Mouse (Mus musculus) heart, adult 18-20 months (tissue): Measurements from ENCODE around the gene Fkbp6. TPM values are rescaled to one million over a fixed set of nuclear protein-coding genes. Genes with fewer than 3 reads are reported as not detected.
A peak's percentile ranks its signal among the peaks of the same experiment; 100 is the strongest.
"Not testable (repeated sequence)": the region's sequence is repeated elsewhere in the genome, so short reads cannot be mapped to it uniquely, and the experiment has no call there.

Experiments
- DNase-seq, 2 experiments: peaks; one replicate each; pipeline ENCODE4 v3.0.0; 2021 to 2022; ENCODE audit warnings: mixed read lengths in 1 of 2
- long read RNA-seq, 2 experiments: library from polyadenylated mRNA; stranded (forward); transcript quantifications; one replicate each; pipeline ENCODE4 v2.0.0; 2021
- total RNA-seq, 2 experiments: library from RNA; stranded (reverse); gene quantifications; 2 replicates each; pipeline ENCODE4 v1.2.3; 2021

The Fkbp6 gene
- total RNA-seq, result under 1 TPM; 0.36 to 0.57 TPM
- long read RNA-seq, experiment 1, result 0 reads
- long read RNA-seq, experiment 2, result 0 reads

GRCm38 (mm10) chr5:135349862-135350261, at the start of gene Fkbp6:
Gene Fkbp6, minus strand, starts transcription at chr5:135350044.
- DNase-seq, result no peak

- no peak for DNase-seq
Observed at GRCm38 (mm10) chr5:135399382-135399781, 49.5 kb upstream of the Fkbp6 start.

GRCm38 (mm10) chr5:135395826-135396225, 46.0 kb upstream of the Fkbp6 start:
- peak; percentile 32 to 48 for DNase-seq

DNA sequence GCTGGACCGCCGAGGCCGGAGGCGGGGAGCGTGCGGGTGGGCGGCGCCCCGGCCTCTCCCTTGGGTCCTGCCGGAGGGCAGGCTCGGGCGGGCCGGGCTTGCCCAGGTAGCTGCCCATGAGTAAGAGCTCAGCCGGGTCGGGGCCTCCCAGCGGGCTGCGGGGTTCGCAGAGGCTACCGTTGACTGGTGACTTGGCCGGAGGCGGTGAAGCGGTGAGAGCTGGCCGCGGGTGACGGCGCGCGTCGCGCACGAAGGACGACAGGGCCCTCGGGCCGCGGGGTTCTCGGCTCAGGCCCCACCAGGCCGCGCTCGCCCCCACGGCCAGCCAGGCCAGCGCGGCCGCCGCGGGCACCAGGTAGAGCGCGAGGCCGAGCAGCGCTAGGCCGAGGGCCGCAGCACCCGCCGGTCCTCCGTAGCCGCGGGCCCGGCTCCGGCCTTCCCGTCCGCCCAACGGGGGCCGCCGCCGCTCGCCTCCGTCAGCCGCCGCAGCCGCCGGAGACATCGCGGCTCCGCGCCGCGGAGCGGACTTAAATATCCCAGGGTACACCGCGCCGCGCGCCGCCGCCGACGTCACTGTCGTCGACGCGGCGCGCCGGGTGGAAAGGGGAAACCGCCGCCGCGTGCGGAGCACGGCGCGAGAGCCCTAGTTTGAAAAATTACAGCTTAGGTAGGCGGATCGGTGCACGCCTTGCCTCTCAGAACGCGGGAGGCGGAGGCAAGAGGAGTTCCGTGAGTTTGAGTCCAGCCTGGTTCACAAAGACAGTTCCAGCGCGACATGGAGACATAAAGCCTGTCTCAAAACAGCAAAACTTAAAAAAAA, 44.4 kb upstream of the Fkbp6 start, which contains the start of gene Pom121:
Pom121 (minus strand) TSS at position 543 of the 820 bp plus-strand sequence.
- peak; percentile 84 to 85 for DNase-seq

- no peak for DNase-seq
Observed at GRCm38 (mm10) chr5:135383771-135384170, 33.9 kb upstream of the Fkbp6 start.

GRCm38 (mm10) chr5:135382746-135383145, 32.9 kb upstream of the Fkbp6 start:
- no peak for DNase-seq

DNA sequence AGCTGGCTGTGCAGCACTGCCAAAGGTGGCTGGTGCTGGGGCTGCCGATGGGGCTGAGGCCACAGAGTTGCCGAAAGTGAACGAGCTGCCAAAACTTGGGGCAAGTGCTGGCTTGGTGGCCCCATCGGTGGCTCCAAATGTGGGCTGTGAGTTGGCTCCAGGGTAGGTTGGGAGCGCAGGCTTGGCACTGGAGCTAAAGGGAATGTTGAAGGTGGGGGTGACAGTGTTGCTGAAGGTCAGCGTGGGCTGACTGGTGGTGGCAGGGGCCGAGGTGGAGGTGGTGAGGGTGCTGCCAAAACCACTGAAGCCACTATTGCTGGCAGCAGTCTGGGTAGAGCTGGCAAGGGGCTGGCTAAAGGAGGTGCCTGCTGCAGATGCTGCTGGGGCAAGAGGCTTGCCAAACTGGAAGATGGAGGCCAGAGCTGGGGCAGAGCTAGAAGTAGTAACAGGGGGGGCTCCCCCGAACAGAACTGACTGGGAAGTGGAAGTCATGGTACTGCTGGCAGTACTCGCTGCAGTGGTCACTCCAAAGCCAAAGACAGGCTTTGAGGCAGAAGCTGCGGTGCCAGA, 31.6 kb upstream of the Fkbp6 start:
- peak; percentile 47 to 79 for DNase-seq

- no peak for DNase-seq
Observed at GRCm38 (mm10) chr5:135380681-135381080, 30.8 kb upstream of the Fkbp6 start.

DNA sequence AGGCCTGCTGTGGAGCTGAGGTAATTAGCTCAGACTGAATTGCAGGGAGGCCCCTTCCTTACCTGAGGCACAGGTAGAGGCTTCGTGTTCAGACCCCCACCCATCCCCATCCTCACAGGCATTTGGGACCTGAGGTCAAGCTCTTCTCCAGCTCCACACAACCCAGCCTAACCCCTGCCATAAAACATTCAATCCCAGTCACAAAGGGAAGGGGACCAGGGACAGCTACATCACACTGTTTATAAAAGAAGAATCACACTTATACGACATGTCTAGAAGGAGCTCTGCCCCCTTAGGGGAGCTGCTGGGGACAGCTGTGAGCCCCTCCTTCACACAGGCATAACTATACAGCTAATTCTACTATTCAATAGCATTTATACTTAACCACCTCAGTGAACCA, 26.5 kb upstream of the Fkbp6 start:
- DNase-seq, result no peak

GRCm38 (mm10) chr5:135375167-135375566, 25.3 kb upstream of the Fkbp6 start:
- peak; percentile 27 to 34 for DNase-seq

GRCm38 (mm10) chr5:135373601-135374000, 23.8 kb upstream of the Fkbp6 start:
- no peak for DNase-seq

DNA sequence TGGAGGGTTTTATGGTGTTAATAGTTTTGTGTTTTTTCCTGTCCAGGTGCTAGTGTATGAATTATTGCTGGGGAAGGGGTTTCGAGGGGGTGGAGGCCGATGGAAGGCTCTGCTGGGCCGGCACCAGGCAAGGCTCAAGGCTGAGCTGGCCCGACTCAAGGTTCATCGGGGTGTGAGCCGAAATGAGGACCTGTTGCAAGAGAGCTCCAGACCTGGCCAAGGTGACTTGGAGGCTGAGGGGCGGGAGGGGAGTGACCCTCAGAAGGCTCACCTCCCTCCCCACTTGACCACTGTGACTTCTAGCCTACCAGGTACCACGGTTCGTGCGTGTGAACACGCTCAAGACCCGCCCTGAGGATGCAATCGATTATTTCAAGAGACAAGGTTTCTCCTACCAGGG, 21.4 kb upstream of the Fkbp6 start:
- DNase-seq, result no peak

DNA sequence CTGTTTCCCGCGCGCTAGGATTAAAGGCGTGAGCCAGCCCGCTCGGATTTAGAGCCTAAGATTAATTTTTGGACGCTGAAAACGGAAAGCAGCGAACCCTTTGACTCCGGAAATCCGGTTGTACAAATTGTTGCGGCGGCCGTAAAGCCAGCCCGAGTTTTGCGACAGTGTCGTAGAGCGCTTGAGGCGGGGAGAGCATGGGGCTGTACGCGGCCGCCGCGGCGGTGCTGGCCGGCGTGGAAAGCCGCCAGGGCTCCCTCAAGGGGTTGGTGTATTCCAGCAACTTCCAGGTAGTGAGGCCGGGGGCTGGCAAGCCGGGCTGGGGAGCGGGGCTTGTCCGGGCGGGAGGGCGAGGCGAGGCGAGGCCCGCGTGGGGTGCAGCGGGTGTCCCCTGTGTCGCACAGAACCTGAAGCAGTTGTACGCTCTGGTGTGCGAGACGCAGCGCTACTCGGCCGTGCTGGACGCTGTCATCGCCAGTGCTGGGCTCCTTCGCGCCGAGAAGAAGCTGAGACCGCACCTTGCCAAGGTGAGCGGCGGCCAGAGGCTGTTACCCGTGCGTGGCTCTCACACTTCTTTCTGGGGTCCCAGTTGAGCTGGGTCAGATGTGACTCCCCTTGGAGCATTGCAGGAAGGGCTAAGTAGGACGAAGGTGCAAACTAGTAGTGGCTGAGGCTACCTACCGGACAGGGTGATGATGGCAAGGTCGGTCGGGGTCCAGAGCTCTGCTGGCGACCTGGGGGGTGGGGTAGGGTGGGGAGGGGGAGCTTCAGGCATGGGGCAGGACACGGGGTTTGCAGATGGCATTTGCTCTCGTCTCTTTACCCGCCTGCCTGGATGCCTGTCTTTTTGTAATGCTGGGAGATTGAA, 20.2 kb upstream of the Fkbp6 start, which contains the start of gene Nsun5:
Nsun5 (plus strand) TSS at position 167 of the 868 bp plus-strand sequence.
- DNase-seq, result peak; percentile 95 to 98

- not testable (repeated sequence) for DNase-seq
Observed at GRCm38 (mm10) chr5:135369196-135369595, 19.4 kb upstream of the Fkbp6 start.

DNA sequence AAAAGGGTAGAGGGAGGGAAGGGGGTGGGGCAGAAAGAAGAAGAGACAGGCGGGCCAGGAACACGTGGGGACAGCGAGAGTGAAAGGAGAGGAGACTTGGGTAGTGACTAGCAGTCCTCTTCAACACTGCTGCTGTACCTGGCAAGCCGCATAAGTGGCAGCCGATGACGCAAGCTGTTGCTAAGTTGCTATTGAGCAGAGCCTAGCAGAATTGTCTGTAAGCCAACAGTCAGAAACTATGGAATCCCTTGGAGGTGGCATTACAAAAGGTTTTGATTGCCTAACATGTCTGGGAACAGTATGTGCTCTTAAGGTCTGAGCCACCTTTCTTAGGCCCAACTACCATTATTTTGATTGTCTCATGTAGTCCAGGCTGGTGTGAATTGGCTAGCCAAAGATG, 18.5 kb upstream of the Fkbp6 start:
- no peak for DNase-seq

DNA sequence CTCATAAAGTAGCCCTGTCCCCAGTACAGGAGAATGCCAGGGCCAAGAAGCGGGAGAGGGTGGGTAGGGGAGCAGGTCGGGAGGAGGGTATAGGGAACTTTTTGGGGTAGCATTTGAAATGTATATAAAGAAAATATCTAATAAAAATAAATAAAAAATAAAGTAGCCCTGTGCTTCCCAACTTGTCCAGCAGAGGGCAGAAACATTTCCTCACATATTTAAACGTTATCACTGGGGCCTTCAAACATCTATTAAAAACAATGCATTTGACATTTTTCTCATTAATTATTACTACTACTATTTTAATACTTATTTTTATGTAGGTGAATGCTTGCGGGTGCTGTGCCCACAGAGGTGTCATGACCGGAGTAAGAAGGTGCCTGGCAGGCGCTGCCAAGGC, 18.0 kb upstream of the Fkbp6 start:
- DNase-seq, result peak in 1 of 2 experiments; percentile 36

GRCm38 (mm10) chr5:135363540-135363939, 13.7 kb upstream of the Fkbp6 start:
- DNase-seq, result no peak

DNA sequence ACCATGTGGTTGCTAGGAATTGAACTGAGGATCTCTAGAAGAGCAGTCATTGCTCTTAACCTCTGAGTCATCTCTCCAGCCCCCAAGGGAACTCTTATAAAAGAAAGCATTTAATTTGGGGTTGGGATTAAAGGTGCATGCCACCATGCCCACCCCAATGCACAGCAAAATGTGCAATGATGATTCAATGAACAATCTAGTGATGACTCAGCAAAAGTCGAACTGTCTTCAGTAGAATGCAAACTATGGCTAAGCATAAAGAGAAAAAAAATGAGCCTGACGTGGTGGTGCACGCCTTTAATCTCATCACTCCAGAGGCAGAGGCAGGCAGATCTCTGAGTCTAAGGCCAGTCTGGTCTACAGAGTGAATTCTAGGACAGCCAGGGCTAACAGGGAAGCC, 12.7 kb upstream of the Fkbp6 start:
- no peak for DNase-seq

DNA sequence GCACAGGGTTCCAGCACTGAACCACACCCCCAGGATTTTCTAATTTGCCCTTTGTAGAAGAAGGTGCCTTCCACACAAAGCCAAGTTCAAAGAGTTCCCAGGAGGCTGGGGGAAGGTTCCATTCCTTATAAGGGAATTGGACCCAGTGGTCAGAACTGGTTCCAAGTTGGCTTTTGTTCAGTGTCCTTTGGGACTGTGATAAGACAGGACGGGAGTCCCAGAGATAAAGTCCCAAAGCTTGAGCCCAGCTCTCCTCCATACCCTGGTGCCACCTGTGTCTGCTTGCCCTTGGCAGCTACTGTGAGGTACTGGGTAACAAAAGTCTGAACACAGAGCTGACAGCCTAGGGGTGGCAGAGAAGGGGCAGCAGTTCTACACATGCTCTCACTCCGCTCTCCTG, 9.9 kb upstream of the Fkbp6 start:
- DNase-seq, result peak; percentile 72 to 86

DNA sequence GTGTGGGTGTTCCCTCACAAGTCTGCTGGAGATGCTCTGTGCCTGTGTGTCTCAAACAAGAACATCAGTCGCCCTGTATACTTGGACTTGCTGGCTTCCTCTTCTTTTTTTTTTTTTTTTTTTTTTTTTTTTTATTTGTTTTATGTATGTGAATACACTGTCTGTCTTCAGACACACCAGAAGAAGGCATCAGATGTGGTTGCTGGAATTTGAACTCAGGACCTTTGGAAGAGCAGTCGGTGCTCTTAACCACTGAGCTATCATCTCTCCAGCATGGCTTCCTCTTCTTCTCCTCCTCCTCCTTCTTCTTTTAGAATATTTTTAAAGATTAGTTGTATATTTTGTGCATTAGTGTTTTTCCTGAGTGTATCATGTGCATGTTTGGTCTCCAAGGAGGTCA, 7.7 kb upstream of the Fkbp6 start:
- peak in 1 of 2 experiments; percentile 57 for DNase-seq

- no peak for DNase-seq
Observed at GRCm38 (mm10) chr5:135356090-135356489, 6.2 kb upstream of the Fkbp6 start.

DNA sequence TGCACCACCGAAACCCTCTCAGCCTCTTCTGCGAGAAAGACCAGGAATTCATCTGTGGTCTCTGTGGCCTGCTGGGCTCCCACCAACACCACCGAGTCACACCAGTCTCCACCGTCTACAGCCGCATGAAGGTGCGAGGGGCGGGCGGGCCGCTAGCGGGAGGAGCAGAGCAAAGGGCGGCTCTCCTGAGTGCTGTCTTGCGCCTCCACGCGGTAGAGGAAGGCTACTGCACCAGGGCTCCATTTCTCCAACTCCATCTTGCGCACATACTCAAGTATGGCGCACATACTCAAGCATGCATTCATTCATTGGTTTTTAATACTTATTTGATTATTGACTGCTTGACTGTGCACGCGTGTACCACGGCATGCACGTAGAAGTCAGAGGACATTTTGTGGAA, 3.7 kb upstream of the Fkbp6 start:
- DNase-seq, result no peak

DNA sequence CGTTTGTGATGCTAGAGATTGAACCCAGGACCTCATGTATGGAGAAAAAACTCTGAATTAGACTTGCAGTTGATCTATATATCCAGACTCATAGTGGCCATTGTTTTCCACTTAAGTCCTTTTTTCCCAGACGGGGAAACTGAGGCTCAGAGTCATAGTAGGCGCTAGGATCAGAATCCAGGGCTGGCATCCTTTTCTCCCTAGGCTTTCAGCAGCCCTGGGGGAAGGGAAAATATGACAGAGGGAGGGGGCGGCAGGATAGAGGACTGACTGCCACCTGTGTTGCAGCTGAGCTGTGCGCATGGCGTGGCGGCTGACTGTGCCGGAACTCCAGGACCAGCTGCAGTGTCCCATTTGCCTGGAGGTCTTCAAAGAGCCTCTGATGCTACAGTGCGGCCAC, 3.2 kb upstream of the Fkbp6 start, which contains the start of gene Trim50:
Trim50 (plus strand) TSS at position 301 of the 400 bp plus-strand sequence.
- no peak for DNase-seq
